Mouse (Mus musculus) ES-Bruce4 (cell line): Measurements from ENCODE around the gene Spata31d1a.

Experiments used
- CTCF ChIP-seq: IDR thresholded peaks from one replicate; pipeline ENCODE4 v1.8.1; 2011; ENCODE audit warnings: low read depth, low read length
- EP300 ChIP-seq: IDR thresholded peaks from 2 replicates; pipeline ENCODE4 v1.6.1; 2011; ENCODE audit warnings: low read depth, low read length; ENCODE audit not compliant: insufficient read depth
- POLR2A ChIP-seq: IDR thresholded peaks from one replicate; pipeline ENCODE4 v1.8.1; 2011; ENCODE audit warnings: low read length; ENCODE audit not compliant: insufficient read depth

DNA sequence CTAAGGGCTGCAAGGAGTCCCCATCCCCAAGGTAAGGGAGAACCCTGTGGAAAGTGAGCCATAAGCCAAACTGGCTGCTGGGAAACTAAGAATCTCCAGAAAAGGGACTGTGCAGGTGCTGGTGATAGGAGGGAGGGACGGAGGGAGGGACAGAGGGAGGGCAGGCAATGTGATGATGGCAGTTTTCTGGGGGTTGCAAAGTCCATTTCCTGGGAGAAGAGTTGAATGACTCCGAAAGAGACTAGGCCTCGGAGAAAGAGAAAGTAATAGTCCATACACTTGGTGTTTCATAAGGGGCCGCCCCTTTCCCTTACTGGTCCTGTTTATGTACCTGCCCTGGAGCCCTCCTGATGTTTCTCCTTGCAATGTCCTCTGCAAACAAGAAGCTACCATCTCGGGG is 55.7 kb downstream of the Spata31d1a start:
- TF ChIP-seq CTCF = no peak
- TF ChIP-seq EP300 = no peak
- no peak for TF ChIP-seq POLR2A
